Mouse (Mus musculus) liver, embryonic 14.5 days (tissue): ENCODE data around the gene Olfr464. TPM values are rescaled to one million over a fixed set of nuclear protein-coding genes. Genes with fewer than 3 reads are reported as not detected.

Experiments
- ATAC-seq: fragments of 200-750 bp; cut with Nextera tagmentation; 2 replicates; pipeline ENCODE4 v1.8.0; 2017; ENCODE audit warnings: moderate number of reproducible peaks, mild to moderate bottlenecking, moderate library complexity; ENCODE audit not compliant: insufficient read depth
- DNase-seq, 3 experiments: peaks; one replicate each; pipeline ENCODE4 v3.0.0-alpha.2; 2012 to 2013; ENCODE audit warnings: low read depth in 3 of 3, low spot score in 3 of 3
- H3K27ac ChIP-seq: fragments of 300-500 bp; sonication (generic); 2 replicates; pipeline ENCODE4 v1.5.1; 2014; ENCODE audit warnings: moderate library complexity, mild to moderate bottlenecking, control low read depth, inconsistent platforms
- H3K27me3 ChIP-seq: fragments of 300-500 bp; sonication (generic); 2 replicates; pipeline ENCODE4 v1.6.1; 2014; ENCODE audit warnings: mild to moderate bottlenecking, low read length, moderate library complexity; ENCODE audit not compliant: control insufficient read depth, insufficient read depth
- H3K36me3 ChIP-seq: fragments of 300-500 bp; sonication (generic); replicated peaks from 2 replicates; pipeline ENCODE4 v1.6.1; 2014; ENCODE audit warnings: low read depth; ENCODE audit not compliant: control insufficient read depth, insufficient read depth
- H3K4me1 ChIP-seq, 2 experiments: fragments of 200-500 bp in 1 of 2; fragments of 300-500 bp in 1 of 2; sonication (generic) in 1 of 2; replicated peaks; 2 replicates each; pipeline ENCODE4 v1.6.1; 2012 to 2014; ENCODE audit warnings: antibody characterized with exemption in 1 of 2, inconsistent platforms in 1 of 2, low read length in 1 of 2; ENCODE audit not compliant: control insufficient read depth in 2 of 2, insufficient read depth in 2 of 2
- H3K4me2 ChIP-seq: fragments of 300-500 bp; sonication (generic); 2 replicates; pipeline ENCODE4 v1.6.1; 2014; ENCODE audit warnings: low read depth, mild to moderate bottlenecking, control low read depth, moderate library complexity
- H3K4me3 ChIP-seq, 2 experiments: fragments of 200-500 bp in 1 of 2; fragments of 300-500 bp in 1 of 2; sonication (generic) in 1 of 2; 2 replicates each; pipeline ENCODE4 v1.5.1; 2012 to 2014; ENCODE audit warnings: low read depth in 2 of 2, low read length in 2 of 2, mild to moderate bottlenecking in 2 of 2, control low read depth in 1 of 2, inconsistent platforms in 1 of 2, moderate library complexity in 1 of 2; ENCODE audit not compliant: insufficient read depth in 1 of 2
- H3K9ac ChIP-seq: fragments of 300-500 bp; sonication (generic); replicated peaks from 2 replicates; pipeline ENCODE4 v1.6.1; 2014; ENCODE audit warnings: mild to moderate bottlenecking, control low read depth, moderate library complexity
- H3K9me3 ChIP-seq: fragments of 300-500 bp; sonication (generic); 2 replicates; pipeline ENCODE4 v1.6.1; 2016; ENCODE audit warnings: low read length, mixed read lengths; ENCODE audit not compliant: control insufficient read depth
- CTCF ChIP-seq: IDR thresholded peaks from 2 replicates; pipeline ENCODE4 v1.5.1; 2016; ENCODE audit warnings: antibody characterized with exemption, low read depth, control low read depth
- EP300 ChIP-seq: IDR thresholded peaks from 2 replicates; pipeline ENCODE4 v1.6.1; 2016; ENCODE audit warnings: antibody characterized with exemption, low read depth
- WGBS: fragments of 180-500 bp; shearing (Covaris S2); extraction: QIAGEN DNeasy Blood & Tissue Kit; methylation state at CpG from one replicate; pipeline ENCODE4 v1.1.7; 2014; ENCODE audit not compliant: insufficient replicate concordance; 5-methylcytosine and 5-hydroxymethylcytosine counted together
- polyA plus RNA-seq, 2 experiments: library from polyadenylated mRNA; depleted of rRNA in 1 of 2; stranded (reverse) in 1 of 2; unstranded in 1 of 2; fragments of >200 nt; fragmentation: Nextera tagmentation in 1 of 2; extraction: Ambion mirVana in 1 of 2; gene quantifications; 2 replicates each; pipeline versions ENCODE4 v1.2.1 to v1.2.3; 2012 to 2014

Gene Olfr464
- not detected in 2 replicates for polyA plus RNA-seq (2012; rRNA removed)
- polyA plus RNA-seq (2014; fragmentation: Nextera tagmentation; extraction: Ambion mirVana): not detected in 2 replicates

DNA sequence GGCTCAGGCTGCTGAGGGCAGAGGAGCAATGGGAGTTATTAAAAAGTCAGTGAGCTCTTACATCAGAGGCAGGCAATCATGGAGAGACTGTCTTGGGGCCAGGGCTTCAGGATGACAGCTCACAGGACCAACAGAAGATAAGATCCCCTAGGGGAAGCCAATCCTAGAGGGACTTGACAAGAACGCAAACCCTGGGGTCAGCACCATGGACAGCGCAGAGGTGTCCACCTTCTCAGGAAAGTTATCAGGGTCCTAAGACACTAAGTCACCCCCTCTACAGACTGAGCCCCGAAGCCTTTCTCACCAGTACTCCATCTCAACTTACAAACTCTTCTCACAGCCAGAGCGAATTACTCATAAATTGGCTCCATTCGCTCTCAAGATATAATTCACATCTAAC, at the start of gene Olfr464:
Gene Olfr464 (minus strand): TSS at position 2 of the 400 bp plus-strand sequence.
- Histone ChIP-seq H3K36me3 (no peaks in the 10 kb centered on the region), H3K4me2 (no peak within 1 kb of the TSS), H3K27ac (no peak within 1 kb of the TSS), H3K9me3 (no peaks in the 10 kb centered on the region), H3K4me1 (no peaks in the 10 kb centered on the region), H3K4me3 (no peak within 1 kb of the TSS), H3K9ac (no peak within 1 kb of the TSS), H3K27me3 (no peaks in the 10 kb centered on the region)
- WGBS: 19% methylated on average over 5 of the region's 5 CpGs
- DNase-seq (peak; percentile 11 to 23 (median 17)), ATAC-seq (no peak)
- TF ChIP-seq CTCF (no peak), EP300 (no peak)

DNA sequence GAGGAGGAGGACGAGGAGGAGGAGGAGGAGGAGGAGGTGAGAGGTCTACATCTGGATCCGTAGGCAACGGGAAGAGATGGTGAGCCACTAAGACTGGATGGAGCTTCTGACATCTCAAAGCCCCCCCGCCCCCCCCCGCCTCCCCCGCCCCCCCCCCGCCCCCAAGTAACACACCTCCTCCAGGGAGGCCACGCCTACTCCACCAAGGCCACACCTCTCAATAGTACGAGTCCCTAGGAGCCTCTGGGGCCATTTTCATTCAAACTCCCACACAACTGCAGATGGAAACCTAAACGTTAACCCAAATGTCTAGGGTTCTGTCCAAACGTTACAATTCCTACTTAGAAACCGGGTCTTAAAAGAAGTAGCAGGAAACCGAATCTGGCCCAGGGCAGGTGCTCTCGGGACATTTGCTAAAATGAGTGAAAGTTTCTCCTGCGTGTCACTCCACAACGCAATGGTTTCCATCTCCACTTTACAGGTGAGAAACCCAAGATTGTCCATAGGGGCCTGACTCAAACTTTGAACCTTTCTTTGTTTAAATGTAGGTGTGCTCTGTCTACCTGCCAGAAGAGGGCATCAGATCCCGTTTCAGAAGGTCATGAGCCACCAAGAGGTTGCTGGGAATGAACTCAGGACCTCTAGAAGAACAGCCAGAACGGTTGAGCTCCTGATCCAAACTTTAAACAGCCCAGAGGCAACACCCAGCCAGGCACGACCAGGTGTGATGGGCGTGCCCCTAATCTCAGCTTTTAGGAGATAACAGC, 47.8 kb upstream of the Olfr464 start:
- no peak for ATAC-seq

DNA sequence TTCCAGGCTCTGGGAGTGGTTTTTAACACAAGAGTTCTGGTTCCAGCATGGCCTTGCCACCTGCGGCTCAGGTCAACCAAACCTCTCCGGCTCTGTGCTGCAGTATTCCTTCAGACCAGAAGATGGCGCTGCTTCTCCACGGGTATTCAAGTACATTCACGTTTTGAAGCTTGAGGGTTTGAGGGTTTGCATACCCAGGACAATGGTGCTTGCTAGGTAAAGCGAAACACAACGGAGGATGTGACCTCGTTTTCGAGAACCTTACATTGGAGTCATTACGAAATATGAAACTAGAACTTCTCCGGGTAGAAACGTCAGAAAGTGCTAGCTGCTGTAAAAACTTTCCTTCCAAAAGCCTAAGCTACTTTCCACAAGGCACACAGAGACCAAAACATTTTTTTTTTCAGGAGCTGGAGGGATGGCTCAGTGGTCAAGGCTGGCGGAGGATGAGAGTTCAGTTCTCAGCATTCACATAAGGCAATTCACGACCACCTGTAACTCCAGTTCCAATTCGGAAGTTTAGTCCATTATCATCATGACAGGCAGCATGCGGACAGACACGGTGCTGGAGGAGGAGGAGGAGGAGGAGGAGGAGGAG, 47.0 kb upstream of the Olfr464 start:
- Histone ChIP-seq H3K4me2 (peak overlapping the region; percentile 61), H3K27me3 (no peaks in the 10 kb centered on the region; the same call in none of the 2 replicates), H3K4me1 (peaks cover 0 to 6% of the 10 kb centered on the region in 2 experiments; a peak in 1 of 4 replicates), H3K9me3 (no peaks in the 10 kb centered on the region), H3K9ac (no peak overlapping the region; the same call in 1 of the 2 replicates), H3K36me3 (no peaks in the 10 kb centered on the region), H3K4me3 (peak overlapping the region; percentile 0 to 25; a peak in 2 of 4 replicates), H3K27ac (no peak overlapping the region)
- DNase-seq: peak; percentile 61 to 65 (median 62)
- peak; percentile 48; the same call in 1 of the 2 replicates for ATAC-seq
- TF ChIP-seq EP300: no peak
- peak; percentile 97 for TF ChIP-seq CTCF
- 2% methylated on average over 17 of the region's 17 CpGs for WGBS

More for the DNA sequence above, 47.8 kb upstream of the Olfr464 start:
- Histone ChIP-seq H3K36me3 (no peaks in the 10 kb centered on the region), H3K4me3 (no peak overlapping the region), H3K27ac (no peak overlapping the region), H3K4me2 (peak overlapping the region; percentile 25; the same call in 1 of the 2 replicates), H3K9me3 (no peaks in the 10 kb centered on the region), H3K4me1 (peaks cover 0 to 6% of the 10 kb centered on the region in 2 experiments; a peak in 1 of 4 replicates), H3K9ac (no peak overlapping the region), H3K27me3 (no peaks in the 10 kb centered on the region; the same call in none of the 2 replicates)
- WGBS: 11% methylated on average over 19 of the region's 20 CpGs
- peak; percentile 24; the same call in 1 of the 2 replicates for TF ChIP-seq CTCF
- no peak for TF ChIP-seq EP300
- no peak for DNase-seq

- Histone ChIP-seq H3K4me2 (no peak overlapping the region), H3K9ac (no peak overlapping the region), H3K9me3 (no peaks in the 10 kb centered on the region), H3K27me3 (no peaks in the 10 kb centered on the region; the same call in none of the 2 replicates), H3K4me3 (no peak overlapping the region), H3K4me1 (peaks cover 0 to 6% of the 10 kb centered on the region in 2 experiments; a peak in 1 of 4 replicates), H3K36me3 (no peaks in the 10 kb centered on the region), H3K27ac (no peak overlapping the region)
- DNase-seq: no peak
- TF ChIP-seq CTCF (no peak), EP300 (no peak)
- WGBS: 37% methylated on average over 10 of the region's 10 CpGs
- no peak for ATAC-seq
Observed at GRCm38 (mm10) chr11:87966214-87966613, 45.4 kb upstream of the Olfr464 start.

DNA sequence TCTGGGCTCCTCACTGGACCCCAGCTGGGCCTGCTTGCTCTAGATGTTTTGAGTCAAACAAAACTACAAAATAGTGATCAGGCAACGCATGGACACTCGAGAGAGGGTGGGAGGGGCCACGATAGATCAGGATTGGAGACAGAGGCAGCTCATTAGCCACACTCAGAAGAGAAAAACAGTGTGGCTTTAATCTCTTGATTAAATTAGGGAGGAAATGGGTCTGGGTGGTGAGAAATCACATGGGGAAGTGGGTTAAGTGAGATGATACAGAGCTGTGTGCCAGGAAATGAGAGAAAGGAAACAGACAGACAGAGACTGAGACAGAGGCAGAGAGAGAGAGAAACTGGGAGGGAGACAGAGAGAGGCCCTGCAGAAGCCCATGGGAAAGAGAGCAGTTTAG, 44.5 kb upstream of the Olfr464 start:
- no peak for TF ChIP-seq CTCF
- no peak for TF ChIP-seq EP300
- Histone ChIP-seq H3K4me1 (peaks cover 0 to 6% of the 10 kb centered on the region in 2 experiments; a peak in 1 of 4 replicates), H3K4me2 (no peak overlapping the region), H3K9ac (no peak overlapping the region), H3K9me3 (no peaks in the 10 kb centered on the region), H3K4me3 (no peak overlapping the region), H3K27ac (no peak overlapping the region), H3K27me3 (no peaks in the 10 kb centered on the region; the same call in 1 of the 2 replicates), H3K36me3 (no peaks in the 10 kb centered on the region)
- 33% methylated on average over 3 of the region's 3 CpGs for WGBS
- no peak for DNase-seq
- no peak for ATAC-seq
